Mouse (Mus musculus) frontal cortex, postnatal 10 days (tissue): Measurements from ENCODE around the gene Ccdc137.

Source experiments
- DNase-seq, 2 experiments: peaks; one replicate each; pipeline ENCODE4 v3.0.0; 2022; ENCODE audit warnings: low spot score in 2 of 2, mixed read lengths in 1 of 2

The Ccdc137 gene

GRCm38 (mm10) chr11:120498226-120498625 is 40.3 kb downstream of the Ccdc137 start:
- no peak for DNase-seq

DNA sequence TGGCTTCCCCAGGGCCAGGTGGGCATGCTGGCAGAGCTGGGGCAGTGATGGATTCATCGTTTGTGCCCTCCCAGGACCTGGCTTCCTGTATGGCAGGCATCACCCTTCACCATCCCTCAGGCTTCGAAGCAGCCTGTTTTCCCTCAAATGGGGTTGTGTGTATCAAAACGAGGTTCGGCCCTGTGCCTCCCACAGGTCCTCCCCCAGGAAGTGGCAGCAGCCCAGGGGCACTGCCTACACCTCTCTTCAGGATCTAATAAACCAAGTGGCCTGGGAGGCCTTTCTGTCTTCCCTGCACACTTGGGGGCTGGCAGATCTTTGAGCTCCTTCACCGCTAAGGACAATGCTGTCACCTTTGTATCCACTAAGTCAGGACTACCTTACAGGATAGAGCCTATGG is 41.0 kb downstream of the Ccdc137 start:
- DNase-seq: no peak

DNA sequence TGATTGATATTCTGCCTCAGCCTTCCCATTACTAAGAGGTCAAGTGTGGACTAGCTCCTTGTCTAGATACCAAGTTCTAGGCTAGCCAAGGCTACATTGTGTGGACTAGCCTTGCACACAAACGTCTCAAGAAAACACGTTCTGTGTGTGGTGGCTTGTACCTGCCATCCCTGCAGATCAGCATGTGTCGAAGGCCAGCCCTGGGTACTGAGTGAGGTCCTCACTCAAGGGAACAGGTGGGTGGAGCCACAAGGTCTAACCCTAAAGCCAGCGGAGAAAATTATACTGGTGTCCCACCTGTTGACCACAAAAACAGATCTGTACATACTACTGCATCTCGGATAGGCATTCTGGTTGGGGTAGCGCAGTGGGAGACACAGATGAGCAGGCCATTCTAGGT is 42.0 kb downstream of the Ccdc137 start:
- no peak for DNase-seq

- no peak for DNase-seq
Observed at GRCm38 (mm10) chr11:120500357-120500756, 42.4 kb downstream of the Ccdc137 start.

GRCm38 (mm10) chr11:120501018-120501417 is 43.1 kb downstream of the Ccdc137 start:
- no peak for DNase-seq

GRCm38 (mm10) chr11:120501701-120502100 is 43.8 kb downstream of the Ccdc137 start:
- no peak for DNase-seq

DNA sequence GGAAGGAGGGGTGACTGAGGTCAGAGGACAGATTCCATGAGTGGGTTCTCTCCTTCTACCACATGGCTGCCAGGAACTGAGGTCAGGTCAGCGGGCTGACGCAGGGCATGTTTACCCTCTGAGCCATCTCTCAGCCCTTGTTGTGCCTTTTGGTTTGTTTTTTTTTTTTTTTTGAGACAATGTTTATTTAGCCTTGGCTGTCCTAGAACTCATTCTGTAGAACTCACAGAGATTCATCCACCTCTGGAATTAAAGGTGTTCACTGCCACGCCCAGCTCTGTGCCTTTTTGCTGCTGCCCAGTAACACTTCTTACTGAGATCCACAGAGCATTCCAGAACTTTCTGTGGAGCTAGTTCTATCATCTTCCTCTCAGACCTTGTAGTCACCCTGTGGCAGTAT is 47.7 kb downstream of the Ccdc137 start:
- DNase-seq: no peak

DNA sequence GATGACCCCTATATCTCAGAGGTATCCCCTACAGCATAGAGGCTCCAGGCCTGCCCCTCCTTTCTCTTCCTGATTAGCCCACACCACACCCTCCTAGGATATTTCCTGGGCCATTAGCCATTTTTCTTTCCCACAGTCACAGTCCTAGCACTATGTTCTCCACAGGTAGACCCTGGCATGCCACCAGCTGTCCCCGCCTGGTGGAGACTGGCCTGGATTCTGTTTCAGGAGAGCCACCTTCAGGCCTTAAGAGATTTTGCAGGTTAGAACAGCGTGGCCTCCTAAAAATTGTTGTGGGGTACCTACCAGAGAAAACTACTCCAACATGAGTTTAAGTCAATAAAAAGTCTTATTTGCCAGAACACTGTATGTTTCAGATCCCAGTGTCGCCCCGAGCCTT is 49.0 kb downstream of the Ccdc137 start:
- no peak for DNase-seq

DNA sequence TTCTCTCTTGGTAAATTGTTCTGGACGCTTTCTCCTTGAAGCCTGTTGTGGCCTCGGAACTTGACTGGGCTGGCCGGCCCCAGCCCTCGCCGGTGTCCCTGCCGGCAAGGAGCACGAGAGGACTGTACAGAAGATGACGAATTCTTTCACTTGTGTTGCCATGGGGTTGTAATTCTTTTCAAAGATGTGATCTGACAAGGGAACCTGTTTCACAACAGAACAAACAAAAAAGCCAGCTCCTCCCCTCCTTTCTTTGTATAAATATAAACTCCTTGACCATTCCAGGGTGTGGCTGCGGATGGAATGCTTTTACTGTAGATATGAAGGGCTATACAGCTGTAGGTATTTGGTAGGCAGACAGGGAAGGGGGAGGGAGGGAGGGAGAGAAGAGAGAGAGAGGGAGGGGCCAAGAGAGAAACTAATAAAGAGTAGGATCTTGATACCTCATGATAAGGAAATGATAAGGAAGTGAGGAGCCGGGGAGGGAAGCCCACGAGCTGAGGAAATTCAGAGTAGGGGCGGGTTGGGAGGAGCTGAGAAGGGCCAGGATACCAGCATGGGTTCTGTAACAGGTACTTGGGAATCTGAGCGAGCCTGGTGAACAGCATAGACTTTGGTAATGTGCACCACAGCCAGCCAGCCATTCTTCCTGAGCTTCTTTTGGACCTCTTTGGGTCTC is 49.8 kb downstream of the Ccdc137 start:
- no peak for DNase-seq

DNA sequence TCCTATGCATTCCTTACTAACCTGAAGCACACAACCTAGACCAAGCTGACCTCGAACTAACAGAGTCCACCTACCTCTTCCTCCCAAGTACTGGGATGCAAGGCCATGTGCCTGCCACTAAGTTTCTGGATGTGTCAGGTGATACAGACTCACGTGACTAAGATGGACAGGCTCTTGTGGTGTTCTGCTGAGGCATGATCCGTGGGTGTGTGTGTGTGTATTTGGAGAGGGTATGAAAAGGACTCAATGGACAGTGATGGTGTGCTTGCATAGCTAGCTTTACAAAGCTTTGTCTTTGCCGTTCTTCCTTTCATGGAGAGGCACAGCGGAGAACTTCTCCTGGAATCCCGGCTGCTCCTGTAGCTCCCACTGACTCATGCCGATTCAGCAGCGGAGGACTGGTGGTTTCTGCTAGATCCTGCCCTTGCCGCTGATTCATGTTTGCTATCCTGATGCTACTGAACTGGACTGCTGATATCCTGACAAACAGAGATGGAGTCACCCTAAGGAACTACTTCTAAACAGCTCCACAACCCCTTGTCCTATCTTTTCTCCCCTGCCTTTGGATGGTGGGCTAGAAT is 50.5 kb downstream of the Ccdc137 start:
- no peak for DNase-seq

DNA sequence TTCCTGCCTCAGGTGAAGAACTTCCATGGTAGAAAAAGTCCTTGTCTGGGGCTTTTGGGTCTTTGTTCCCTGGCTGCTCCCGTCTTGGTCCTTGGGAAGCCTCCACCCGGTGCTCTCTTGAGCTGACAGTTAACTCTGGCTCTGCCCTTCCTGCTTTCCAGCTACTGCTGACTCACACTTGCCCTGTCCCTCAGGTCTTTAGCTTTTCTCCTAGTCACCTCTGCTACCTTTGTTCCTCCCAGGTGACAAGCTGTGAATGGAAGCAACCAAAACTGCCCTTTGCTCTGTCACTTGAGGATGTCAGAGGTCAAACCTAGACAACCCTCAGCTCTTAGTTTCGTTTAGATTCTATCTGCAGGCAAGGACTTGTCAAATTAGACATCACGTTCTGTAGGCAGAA is 52.0 kb downstream of the Ccdc137 start:
- no peak for DNase-seq

GRCm38 (mm10) chr11:120510375-120511030 is 52.6 kb downstream of the Ccdc137 start:
- no peak for DNase-seq

GRCm38 (mm10) chr11:120512790-120513453 is 55.0 kb downstream of the Ccdc137 start:
- DNase-seq: no peak
